Mouse (Mus musculus) heart, embryonic 14.5 days (tissue): ENCODE measurements around the gene Pdss2. TPM values are rescaled to one million over a fixed set of nuclear protein-coding genes. Genes with fewer than 3 reads are reported as not detected.

Experiments
- ATAC-seq: fragments of 200-750 bp; cut with Nextera tagmentation; 2 replicates; pipeline ENCODE4 v1.8.0; 2017; ENCODE audit warnings: low read depth, moderate TSS enrichment; ENCODE audit not compliant: insufficient number of reproducible peaks, insufficient read depth, low FRiP score
- H3K27ac ChIP-seq, 2 experiments: fragments of 200-500 bp in 1 of 2; fragments of 300-500 bp in 1 of 2; sonication (generic) in 1 of 2; replicated peaks in 1 of 2; 2 replicates each; pipeline ENCODE4 v1.5.1; 2012 to 2014; ENCODE audit warnings: low read depth in 2 of 2, low read length in 2 of 2, control low read depth in 1 of 2, mild to moderate bottlenecking in 1 of 2, mixed read lengths in 1 of 2; ENCODE audit not compliant: control insufficient read depth in 1 of 2, insufficient read depth in 1 of 2
- H3K27me3 ChIP-seq: fragments of 300-500 bp; sonication (generic); 2 replicates; pipeline ENCODE4 v1.6.1; 2014; ENCODE audit warnings: mild to moderate bottlenecking, low read length, control low read depth; ENCODE audit not compliant: control insufficient read depth, insufficient read depth
- H3K36me3 ChIP-seq: fragments of 300-500 bp; sonication (generic); 2 replicates; pipeline ENCODE4 v1.6.1; 2014; ENCODE audit warnings: mild to moderate bottlenecking, control low read depth, low read length, mixed read lengths; ENCODE audit not compliant: control insufficient read depth, insufficient read depth
- H3K4me1 ChIP-seq, 2 experiments: fragments of 200-500 bp in 1 of 2; fragments of 300-500 bp in 1 of 2; sonication (generic) in 1 of 2; 2 replicates each; pipeline ENCODE4 v1.6.1; 2012 to 2014; ENCODE audit warnings: low read length in 2 of 2, control low read depth in 1 of 2, mixed read lengths in 1 of 2; ENCODE audit not compliant: control insufficient read depth in 2 of 2, insufficient read depth in 2 of 2
- H3K4me2 ChIP-seq: fragments of 300-500 bp; sonication (generic); 2 replicates; pipeline ENCODE4 v1.6.1; 2014; ENCODE audit warnings: mild to moderate bottlenecking, low read length
- H3K4me3 ChIP-seq, 2 experiments: fragments of 200-500 bp in 1 of 2; fragments of 300-500 bp in 1 of 2; sonication (generic) in 1 of 2; 2 replicates each; pipeline ENCODE4 v1.5.1; 2012 to 2014; ENCODE audit warnings: low read length in 2 of 2, mild to moderate bottlenecking in 2 of 2, control low read depth in 1 of 2, low read depth in 1 of 2, moderate library complexity in 1 of 2; ENCODE audit not compliant: control insufficient read depth in 1 of 2, insufficient read depth in 1 of 2
- H3K9ac ChIP-seq: fragments of 300-500 bp; sonication (generic); 2 replicates; pipeline ENCODE4 v1.6.1; 2014; ENCODE audit warnings: mild to moderate bottlenecking, low read length
- H3K9me3 ChIP-seq: fragments of 300-500 bp; sonication (generic); 2 replicates; pipeline ENCODE4 v1.6.1; 2016; ENCODE audit warnings: low read length, control low read depth; ENCODE audit not compliant: control insufficient read depth
- WGBS: fragments of 180-500 bp; shearing (Covaris S2); extraction: QIAGEN DNeasy Blood & Tissue Kit; methylation state at CpG from one replicate; pipeline ENCODE4 v1.1.7; 2014; 5-methylcytosine and 5-hydroxymethylcytosine counted together
- polyA plus RNA-seq: library from polyadenylated mRNA; unstranded; fragments of >200 nt; fragmentation: Nextera tagmentation; extraction: Ambion mirVana; gene quantifications from 2 replicates; pipeline ENCODE4 v1.2.1, GENCODE M21; 2014

Pdss2 gene
- polyA plus RNA-seq, 1 experiment from 2014 or later: 11.1 TPM

DNA sequence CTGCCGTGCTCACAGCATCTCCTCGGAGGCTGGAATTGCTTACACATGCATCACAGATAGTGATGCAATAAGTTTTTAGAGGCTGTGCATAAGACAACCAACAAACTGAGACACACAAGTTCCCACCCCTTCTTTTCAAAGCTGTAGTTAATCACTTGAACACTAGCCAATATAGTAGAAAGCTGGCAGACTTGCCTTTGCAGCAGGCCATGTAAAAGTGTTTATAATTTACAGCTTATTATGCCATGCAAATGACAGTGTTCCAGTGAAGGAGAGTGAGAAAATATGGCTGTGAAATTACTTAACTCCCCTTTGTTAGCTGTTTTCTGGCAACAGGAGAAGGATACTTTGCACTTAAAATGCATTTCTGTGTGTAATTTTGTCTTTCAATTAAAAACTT lies 90.9 kb downstream of the Pdss2 start:
- Histone ChIP-seq H3K4me3 (no peak overlapping the region), H3K4me2 (no peak overlapping the region), H3K4me1 (peaks cover 6 to 12% of the 10 kb centered on the region in 2 experiments; a peak in 3 of 4 replicates), H3K27ac (no peak overlapping the region), H3K9me3 (no peaks in the 10 kb centered on the region), H3K36me3 (no peaks in the 10 kb centered on the region), H3K27me3 (no peaks in the 10 kb centered on the region), H3K9ac (no peak overlapping the region)
- no peak for ATAC-seq
- WGBS: 79% methylated on average over 2 of the region's 2 CpGs

DNA sequence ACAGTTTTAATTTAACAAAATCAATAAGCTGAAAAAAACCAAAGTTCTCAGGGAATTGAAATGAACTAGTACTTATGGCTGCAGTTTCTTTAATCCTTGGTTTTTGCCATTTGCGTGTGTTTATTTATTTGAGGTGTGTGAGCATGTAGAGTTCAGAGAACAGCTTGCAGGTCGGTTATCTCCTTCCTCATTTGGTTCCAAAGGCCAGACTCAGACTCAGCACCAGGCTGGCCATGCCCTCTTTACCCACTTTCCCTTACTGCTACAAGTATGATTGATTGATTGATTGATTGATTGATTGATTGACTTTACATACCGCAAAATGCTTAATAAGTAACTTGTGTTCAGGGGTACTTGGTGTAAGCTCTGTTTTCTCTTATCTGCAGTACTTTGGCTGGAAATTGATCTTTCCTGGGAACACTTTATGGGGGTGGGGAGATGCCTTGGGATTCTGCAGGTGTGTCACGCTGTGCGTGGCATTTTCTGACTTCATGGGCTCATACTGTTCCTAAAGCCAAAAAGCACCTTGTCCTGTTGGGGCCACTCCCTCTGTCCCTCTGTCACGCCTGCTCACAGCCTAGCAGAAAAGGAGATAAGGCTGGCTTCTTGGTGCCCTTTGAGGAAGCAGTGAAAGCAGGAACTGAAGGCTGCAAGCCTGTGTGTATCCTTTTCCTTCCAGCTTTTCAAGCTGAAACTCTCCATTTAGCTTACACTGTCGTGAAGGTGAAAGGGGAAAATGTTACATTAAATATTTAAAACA lies 91.6 kb downstream of the Pdss2 start:
- no peak for ATAC-seq
- H3K4me1 ChIP-seq: peaks cover 6 to 12% of the 10 kb centered on the region in 2 experiments; a peak in 3 of 4 replicates
- no peak overlapping the region for H3K9ac ChIP-seq
- H3K36me3 ChIP-seq: no peaks in the 10 kb centered on the region
- H3K4me2 ChIP-seq: no peak overlapping the region
- H3K27ac ChIP-seq: no peak overlapping the region
- no peaks in the 10 kb centered on the region for H3K27me3 ChIP-seq
- 42% methylated on average over 7 of the region's 7 CpGs for WGBS
- no peak overlapping the region for H3K4me3 ChIP-seq
- H3K9me3 ChIP-seq: no peaks in the 10 kb centered on the region

DNA sequence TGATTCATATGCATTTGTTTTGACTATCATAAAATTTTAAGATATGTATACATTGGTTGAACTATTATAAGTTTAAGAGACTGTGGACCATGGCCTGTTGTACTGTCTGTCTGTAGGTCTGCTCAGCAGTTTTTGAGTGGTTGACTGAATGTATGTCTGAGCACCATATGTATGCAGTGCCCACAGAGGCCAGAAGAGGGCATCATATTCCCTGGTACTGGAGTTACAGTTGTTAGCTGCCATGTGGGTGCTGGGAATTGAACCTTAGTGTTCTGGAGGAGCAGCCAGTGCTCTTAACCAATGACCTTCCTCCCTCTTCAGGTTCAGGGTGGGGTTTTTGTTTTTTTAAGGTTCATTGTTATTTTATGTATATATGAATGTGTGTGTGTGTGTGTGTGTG lies 93.9 kb downstream of the Pdss2 start:
- Histone ChIP-seq H3K9ac (no peak overlapping the region), H3K4me1 (peaks cover 6 to 12% of the 10 kb centered on the region in 2 experiments; a peak in 3 of 4 replicates), H3K27me3 (no peaks in the 10 kb centered on the region), H3K27ac (no peak overlapping the region), H3K36me3 (no peaks in the 10 kb centered on the region), H3K9me3 (no peaks in the 10 kb centered on the region), H3K4me2 (no peak overlapping the region), H3K4me3 (no peak overlapping the region)
- ATAC-seq: no peak

DNA sequence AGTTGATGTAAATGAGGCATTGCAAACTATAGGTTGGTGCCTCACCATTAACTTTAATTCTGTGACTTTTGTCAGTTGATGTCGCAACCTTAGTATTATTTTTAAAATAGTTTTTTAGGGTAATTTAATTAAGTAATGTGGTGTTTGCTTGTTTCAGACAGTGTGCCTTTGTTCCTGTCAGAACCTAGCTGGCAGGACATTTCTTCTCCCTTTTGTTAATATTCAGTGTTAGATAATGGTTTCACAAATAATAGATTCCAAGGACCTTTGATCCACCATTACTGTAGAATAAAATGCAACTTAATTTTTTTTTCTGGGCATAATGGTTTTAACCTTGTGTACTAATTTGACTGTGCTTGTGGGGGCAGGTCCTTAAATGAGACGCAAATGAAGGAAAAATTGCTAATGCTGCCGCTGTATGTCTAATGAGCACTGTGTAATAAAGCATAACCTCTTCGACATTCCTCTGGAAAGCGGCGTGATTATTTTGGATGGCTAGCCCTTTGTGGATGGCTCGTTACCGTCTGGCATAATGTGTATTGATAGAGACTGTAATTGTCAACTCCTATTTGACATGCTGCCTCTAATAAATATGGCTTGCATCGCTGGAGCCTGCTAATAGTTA lies 96.2 kb downstream of the Pdss2 start:
- Histone ChIP-seq H3K4me1 (peaks cover 9 to 12% of the 10 kb centered on the region in 2 experiments), H3K27ac (no peak overlapping the region), H3K4me2 (no peak overlapping the region), H3K9me3 (no peaks in the 10 kb centered on the region), H3K9ac (no peak overlapping the region), H3K27me3 (no peaks in the 10 kb centered on the region), H3K4me3 (no peak overlapping the region), H3K36me3 (no peaks in the 10 kb centered on the region)
- ATAC-seq: no peak
- 93% methylated on average over 9 of the region's 9 CpGs for WGBS

DNA sequence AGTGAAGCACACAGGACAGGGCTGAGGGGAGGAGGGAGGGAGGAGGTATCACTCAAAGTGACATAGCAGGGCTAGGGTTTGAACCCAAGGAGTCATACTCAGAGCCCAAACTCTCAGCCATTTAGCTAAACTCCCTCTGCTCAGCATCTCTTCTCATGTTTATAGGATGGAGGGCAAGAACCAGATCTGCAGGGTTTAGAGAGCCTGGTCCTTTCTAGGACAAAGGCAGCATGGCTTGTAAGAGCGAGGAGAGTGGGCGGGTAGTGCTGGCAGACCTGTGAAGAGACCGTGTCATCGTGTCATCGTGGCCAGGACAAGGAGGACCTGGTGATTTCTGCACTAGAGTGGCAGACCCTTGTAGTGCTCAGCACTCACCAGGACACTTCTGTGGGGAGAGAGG lies 99.7 kb downstream of the Pdss2 start:
- Histone ChIP-seq H3K4me2 (no peak overlapping the region), H3K36me3 (no peaks in the 10 kb centered on the region), H3K9ac (no peak overlapping the region), H3K4me3 (no peak overlapping the region), H3K9me3 (no peaks in the 10 kb centered on the region), H3K4me1 (peaks cover 19 to 22% of the 10 kb centered on the region in 2 experiments), H3K27ac (no peak overlapping the region), H3K27me3 (no peaks in the 10 kb centered on the region)
- ATAC-seq: no peak; the same call in 1 of the 2 replicates
- WGBS: 33% methylated on average over 5 of the region's 5 CpGs

DNA sequence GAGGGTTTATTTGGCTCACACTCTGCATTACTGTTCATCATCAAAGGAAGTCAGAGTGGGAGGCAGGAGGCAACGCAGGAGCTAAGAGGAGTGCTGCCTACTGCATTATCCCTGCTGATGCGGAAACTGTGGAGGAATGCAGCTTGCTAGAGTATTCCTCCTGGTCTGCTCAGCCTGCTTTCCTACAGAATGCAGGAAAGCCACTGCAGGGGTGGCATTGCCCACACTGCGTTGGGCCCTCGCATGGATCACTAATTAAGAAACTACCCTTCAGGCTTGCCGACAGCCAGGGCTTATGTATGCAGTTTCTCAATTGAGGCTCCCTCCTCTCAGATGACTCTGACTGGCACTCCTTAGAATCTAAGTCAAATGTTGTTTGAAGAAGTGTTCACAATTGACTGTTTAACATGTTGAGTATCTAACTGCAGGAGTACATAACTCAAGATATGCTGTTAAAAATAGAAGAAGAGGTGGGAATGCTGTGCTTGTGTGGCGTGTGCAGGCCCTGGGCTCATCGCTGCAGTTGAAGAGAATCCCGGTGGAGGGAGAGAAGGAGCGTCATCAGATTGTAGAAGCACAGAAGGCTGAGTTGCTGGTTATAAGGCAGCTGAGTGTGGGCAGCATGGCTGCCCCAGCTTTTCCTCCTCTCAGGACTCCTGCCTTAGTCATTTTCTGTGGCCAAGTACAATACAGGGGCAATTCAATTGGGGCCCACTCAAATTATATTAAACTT lies 101.3 kb downstream of the Pdss2 start:
- peak overlapping the region; percentile 7 to 57; a peak in 2 of 4 replicates for H3K27ac ChIP-seq
- peak overlapping the region; percentile 6; the same call in 1 of the 2 replicates for H3K9ac ChIP-seq
- no peaks in the 10 kb centered on the region for H3K9me3 ChIP-seq
- no peaks in the 10 kb centered on the region for H3K36me3 ChIP-seq
- H3K27me3 ChIP-seq: no peaks in the 10 kb centered on the region
- H3K4me1 ChIP-seq: peaks cover 19 to 22% of the 10 kb centered on the region in 2 experiments
- no peak overlapping the region for H3K4me3 ChIP-seq
- peak overlapping the region; percentile 9; the same call in 1 of the 2 replicates for H3K4me2 ChIP-seq
- no peak for ATAC-seq
- 31% methylated on average over 9 of the region's 9 CpGs for whole genome bisulfite sequencing

DNA sequence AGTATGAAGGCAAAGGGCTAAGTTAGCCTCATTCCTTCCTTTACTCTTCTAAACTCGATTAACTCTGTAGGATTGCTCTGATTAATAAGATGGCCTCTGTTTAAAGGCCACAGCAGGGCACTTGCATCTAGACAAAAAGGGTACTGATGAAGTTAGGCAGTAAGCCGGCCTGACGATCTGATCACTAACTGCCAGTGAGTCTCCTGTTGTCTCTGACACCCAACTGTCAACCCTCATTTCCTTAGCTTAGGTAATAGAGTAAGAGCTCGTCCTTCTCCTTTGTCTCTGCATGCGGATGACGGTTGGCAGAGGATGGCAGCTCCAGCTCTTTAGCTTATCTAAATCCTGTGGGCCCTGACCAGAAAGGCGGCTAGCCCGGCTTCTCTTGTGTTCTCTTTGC lies 102.1 kb downstream of the Pdss2 start:
- no peak for ATAC-seq
- Histone ChIP-seq H3K9ac (peak overlapping the region; percentile 6; the same call in 1 of the 2 replicates), H3K36me3 (no peaks in the 10 kb centered on the region), H3K4me3 (no peak overlapping the region), H3K4me1 (peaks cover 19 to 22% of the 10 kb centered on the region in 2 experiments), H3K9me3 (no peaks in the 10 kb centered on the region), H3K27ac (peak overlapping the region in 1 of 2 experiments; percentile 57; a peak in 1 of 4 replicates), H3K27me3 (no peaks in the 10 kb centered on the region), H3K4me2 (no peak overlapping the region; the same call in 1 of the 2 replicates)
- 41% methylated on average over 8 of the region's 8 CpGs for WGBS
